Mouse (Mus musculus) hindbrain, embryonic 13.5 days (tissue): ENCODE results near the gene Pdk2. TPM values are rescaled to one million over a fixed set of nuclear protein-coding genes. Genes with fewer than 3 reads are reported as not detected.

Source experiments
- ATAC-seq: fragments of 200-750 bp; cut with Nextera tagmentation; 2 replicates; pipeline ENCODE4 v1.8.0; 2017; ENCODE audit warnings: moderate TSS enrichment; ENCODE audit not compliant: low FRiP score
- H3K27ac ChIP-seq: fragments of 300-500 bp; sonication (generic); 2 replicates; pipeline ENCODE4 v1.5.1; 2015; ENCODE audit warnings: inconsistent platforms, mild to moderate bottlenecking, moderate library complexity
- H3K27me3 ChIP-seq: fragments of 300-500 bp; sonication (generic); 2 replicates; pipeline ENCODE4 v1.6.1; 2015; ENCODE audit warnings: mild to moderate bottlenecking, inconsistent platforms
- H3K36me3 ChIP-seq: fragments of 300-500 bp; sonication (generic); 2 replicates; pipeline ENCODE4 v1.6.1; 2015; ENCODE audit warnings: mild to moderate bottlenecking, inconsistent platforms
- H3K4me1 ChIP-seq: fragments of 300-500 bp; sonication (generic); replicated peaks from 2 replicates; pipeline ENCODE4 v1.6.1; 2015; ENCODE audit warnings: inconsistent platforms
- H3K4me2 ChIP-seq: fragments of 300-500 bp; sonication (generic); 2 replicates; pipeline ENCODE4 v1.6.1; 2015; ENCODE audit warnings: inconsistent platforms, mild to moderate bottlenecking, moderate library complexity
- H3K4me3 ChIP-seq: fragments of 300-500 bp; sonication (generic); 2 replicates; pipeline ENCODE4 v1.5.1; 2015; ENCODE audit warnings: mild to moderate bottlenecking, inconsistent platforms
- H3K9ac ChIP-seq: fragments of 300-500 bp; sonication (generic); 2 replicates; pipeline ENCODE4 v1.6.1; 2015; ENCODE audit warnings: mild to moderate bottlenecking, inconsistent platforms
- H3K9me3 ChIP-seq: fragments of 300-500 bp; sonication (generic); 2 replicates; pipeline ENCODE4 v1.6.1; 2016; ENCODE audit warnings: inconsistent platforms
- WGBS: fragments of 180-500 bp; shearing (Covaris S2); methylation state at CpG from one replicate; pipeline ENCODE4 v1.1.7; 2015; 5-methylcytosine and 5-hydroxymethylcytosine counted together
- polyA plus RNA-seq: library from polyadenylated mRNA; unstranded; fragments of >200 nt; fragmentation: Nextera tagmentation; extraction: Ambion mirVana; gene quantifications from 2 replicates; pipeline ENCODE4 v1.2.1, GENCODE M21; 2015

Pdk2 gene
- polyA plus RNA-seq, 1 experiment from 2014 or later = 24.2 TPM

DNA sequence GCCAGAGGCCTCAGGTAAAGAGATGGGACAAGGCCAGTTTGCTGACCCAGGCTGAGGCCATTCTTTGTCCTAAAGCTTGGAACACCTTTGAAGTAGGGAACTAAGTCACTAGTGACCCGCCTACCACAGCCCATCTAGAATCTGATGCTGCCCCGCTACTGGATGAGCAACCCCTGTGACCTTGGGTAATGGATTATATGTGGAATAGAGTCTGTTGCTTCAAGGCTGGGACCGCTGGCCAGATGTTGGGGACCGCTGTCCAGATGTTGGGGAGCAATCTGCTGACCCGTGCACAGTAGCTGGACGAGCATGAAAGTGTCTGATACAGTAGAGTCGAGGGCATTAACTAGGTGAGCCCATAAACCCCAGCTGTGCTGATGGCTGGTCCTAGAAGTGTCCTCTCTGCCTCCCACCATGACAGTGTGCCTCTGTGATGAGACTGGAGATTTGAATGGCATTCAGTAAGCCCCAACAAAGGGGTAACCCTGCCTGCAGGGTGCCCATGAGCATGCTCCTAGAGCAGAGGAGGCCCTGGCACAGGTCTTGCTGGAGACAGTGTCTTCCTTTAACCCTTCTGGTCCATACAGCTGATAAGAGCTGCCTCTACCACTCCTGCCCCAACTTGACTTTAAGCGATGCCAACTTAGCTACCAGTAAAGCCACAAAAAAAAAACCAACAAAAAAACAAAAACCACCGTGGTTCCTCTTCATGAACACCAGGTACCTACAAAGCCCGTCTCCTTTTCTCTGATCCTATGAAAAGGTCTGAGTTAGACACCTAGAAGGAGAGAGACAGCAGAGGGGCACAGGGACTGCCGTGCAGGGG, 46.0 kb downstream of the Pdk2 start:
- peaks cover 43% of the 10 kb centered on the region for H3K36me3 ChIP-seq
- H3K4me1 ChIP-seq = peaks cover 85% of the 10 kb centered on the region
- H3K27ac ChIP-seq = peak overlapping the region; percentile 12; the same call in 1 of the 2 replicates
- 82% methylated on average over 11 of the region's 11 CpGs for WGBS
- H3K4me2 ChIP-seq = peak overlapping the region; percentile 100
- no peaks in the 10 kb centered on the region for H3K27me3 ChIP-seq
- peak overlapping the region; percentile 99 for H3K9ac ChIP-seq
- H3K9me3 ChIP-seq = no peaks in the 10 kb centered on the region
- peak overlapping the region; percentile 97 for H3K4me3 ChIP-seq
- no peak for ATAC-seq

DNA sequence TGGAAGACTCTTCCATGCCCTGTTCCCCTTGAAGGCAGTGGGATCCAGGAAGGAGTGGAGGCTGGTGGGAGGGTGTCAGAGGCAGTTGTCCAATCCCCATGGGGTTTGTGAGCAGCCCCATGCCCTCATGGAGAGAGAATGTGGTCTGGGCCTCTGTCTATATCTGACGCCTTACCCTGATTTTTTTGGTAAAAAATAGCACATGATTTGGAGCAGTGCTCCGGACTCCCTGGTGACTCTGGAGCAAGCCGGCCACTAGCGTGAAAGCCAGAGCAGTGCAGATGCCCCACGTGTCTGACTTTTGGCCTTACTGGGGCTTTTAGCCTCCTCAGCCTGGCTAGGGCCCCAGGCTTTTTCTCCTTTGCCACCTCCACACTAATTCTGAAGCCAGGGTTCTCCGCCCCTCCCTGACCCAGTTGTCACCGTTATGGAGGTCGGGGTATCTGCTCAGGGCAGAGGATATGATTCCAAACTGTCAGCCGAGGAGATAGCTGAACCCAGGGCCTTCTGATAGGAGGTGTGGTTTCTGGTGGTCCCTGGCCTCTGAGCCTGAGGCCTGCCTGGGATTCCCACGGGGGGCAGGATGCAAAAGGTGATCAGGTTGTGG, 46.8 kb downstream of the Pdk2 start:
- H3K4me2 ChIP-seq = peak overlapping the region; percentile 100
- ATAC-seq = no peak
- peak overlapping the region; percentile 99 for H3K9ac ChIP-seq
- WGBS = 42% methylated on average over 10 of the region's 10 CpGs
- no peaks in the 10 kb centered on the region for H3K9me3 ChIP-seq
- H3K4me3 ChIP-seq = peak overlapping the region; percentile 97
- peaks cover 82% of the 10 kb centered on the region for H3K4me1 ChIP-seq
- peaks cover 34% of the 10 kb centered on the region for H3K36me3 ChIP-seq
- H3K27me3 ChIP-seq = no peaks in the 10 kb centered on the region
- H3K27ac ChIP-seq = no peak overlapping the region

DNA sequence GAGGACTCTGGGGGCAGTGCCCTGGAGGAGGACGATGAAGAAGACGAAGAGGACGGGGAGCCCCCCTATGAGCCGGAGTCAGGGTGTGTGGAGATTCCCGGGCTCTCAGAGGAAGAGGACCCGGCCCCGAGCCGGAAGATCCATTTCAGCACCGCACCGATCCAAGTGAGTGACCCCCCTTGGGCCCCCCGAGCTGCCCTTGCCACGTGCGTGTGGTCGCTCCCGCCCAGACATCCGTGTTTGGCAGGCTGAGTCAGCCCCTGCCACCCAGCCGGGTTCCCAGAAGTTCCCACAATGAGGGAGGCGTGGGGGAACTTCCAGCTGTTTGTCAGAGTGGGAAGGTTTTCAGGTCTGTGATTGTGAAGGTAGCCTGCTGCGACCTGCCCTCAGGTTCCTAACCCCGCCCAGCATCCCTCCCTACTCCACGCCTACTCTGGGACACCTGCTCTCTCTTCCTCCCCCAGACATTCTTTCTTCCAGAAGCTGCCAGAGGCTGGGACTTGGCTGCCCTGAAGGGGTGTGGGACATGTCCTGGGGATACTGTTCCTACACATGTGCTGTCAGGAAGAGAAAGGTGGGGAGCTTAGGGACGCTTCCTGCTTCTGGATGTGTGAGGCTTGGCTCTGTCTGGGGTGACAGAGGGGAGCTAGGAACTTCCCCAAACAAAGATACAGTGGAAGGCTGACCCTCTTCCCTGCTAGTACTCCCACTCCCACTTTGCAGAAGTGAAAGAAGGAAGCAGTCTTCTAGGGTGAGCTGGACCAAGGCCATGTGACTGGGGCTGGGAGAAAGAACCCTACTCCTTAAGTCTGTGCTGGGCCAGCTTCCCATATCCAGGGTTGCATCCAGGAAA, 48.2 kb downstream of the Pdk2 start:
- Histone ChIP-seq H3K9me3 (no peaks in the 10 kb centered on the region), H3K27ac (peak overlapping the region; percentile 97), H3K4me2 (peak overlapping the region; percentile 100), H3K27me3 (no peaks in the 10 kb centered on the region), H3K4me1 (peaks cover 84% of the 10 kb centered on the region), H3K36me3 (peaks cover 21% of the 10 kb centered on the region), H3K9ac (peak overlapping the region; percentile 99), H3K4me3 (peak overlapping the region; percentile 97)
- no peak for ATAC-seq
- 1% methylated on average over 21 of the region's 22 CpGs for WGBS

DNA sequence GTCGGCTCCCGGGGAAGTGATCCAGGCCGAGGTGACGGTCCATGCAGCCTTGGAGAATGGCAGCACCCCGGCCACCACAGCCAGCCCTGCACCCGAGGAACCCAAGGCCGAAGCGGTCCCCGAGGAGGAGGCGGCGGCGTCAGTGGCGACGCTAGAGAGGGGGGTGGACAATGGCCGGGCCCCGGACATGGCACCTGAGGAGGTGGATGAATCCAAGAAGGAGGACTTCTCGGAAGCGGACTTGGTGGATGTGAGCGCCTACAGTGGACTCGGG, 48.7 kb downstream of the Pdk2 start:
- Histone ChIP-seq H3K36me3 (peaks cover 15% of the 10 kb centered on the region), H3K4me1 (peaks cover 84% of the 10 kb centered on the region), H3K4me3 (peak overlapping the region; percentile 97), H3K9ac (peak overlapping the region; percentile 99), H3K27ac (peak overlapping the region; percentile 97), H3K9me3 (no peaks in the 10 kb centered on the region), H3K4me2 (peak overlapping the region; percentile 100), H3K27me3 (no peaks in the 10 kb centered on the region)
- no peak for ATAC-seq
- 0% methylated on average over 20 of the region's 20 CpGs for WGBS

DNA sequence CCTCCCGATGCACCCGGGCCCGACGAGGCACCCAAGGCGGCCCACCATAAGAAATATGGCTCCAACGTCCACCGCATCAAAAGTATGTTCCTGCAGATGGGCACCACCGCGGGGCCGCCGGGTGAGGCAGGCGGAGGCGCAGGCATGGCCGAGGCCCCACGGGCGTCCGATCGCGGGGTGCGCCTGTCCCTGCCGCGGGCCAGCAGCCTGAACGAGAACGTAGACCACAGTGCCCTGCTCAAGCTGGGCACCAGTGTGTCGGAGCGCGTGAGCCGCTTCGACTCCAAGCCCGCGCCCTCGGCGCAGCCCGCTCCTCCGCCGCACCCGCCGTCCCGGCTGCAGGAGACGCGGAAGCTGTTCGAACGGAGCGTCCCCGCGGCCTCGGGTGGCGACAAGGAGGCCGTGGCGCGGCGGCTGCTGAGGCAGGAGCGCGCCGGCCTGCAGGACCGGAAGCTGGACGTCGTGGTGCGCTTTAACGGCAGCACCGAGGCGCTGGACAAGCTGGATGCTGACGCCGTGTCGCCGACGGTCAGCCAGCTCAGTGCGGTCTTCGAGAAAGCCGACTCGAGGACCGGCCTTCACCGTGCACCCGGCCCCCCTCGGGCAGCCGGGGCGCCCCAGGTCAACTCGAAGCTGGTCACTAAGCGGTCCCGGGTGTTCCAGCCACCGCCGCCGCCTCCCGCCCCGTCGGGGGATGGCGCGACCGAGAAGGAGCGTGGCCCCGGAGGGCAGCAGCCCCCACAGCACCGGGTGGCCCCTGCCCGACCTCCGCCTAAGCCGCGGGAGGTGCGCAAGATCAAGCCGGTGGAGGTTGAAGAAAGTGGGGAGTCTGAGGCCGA, 49.3 kb downstream of the Pdk2 start:
- H3K27ac ChIP-seq = peak overlapping the region; percentile 97
- WGBS = under 1% methylated on average over 99 of the region's 99 CpGs
- H3K9me3 ChIP-seq = no peaks in the 10 kb centered on the region
- ATAC-seq = no peak
- peak overlapping the region; percentile 100 for H3K4me2 ChIP-seq
- peak overlapping the region; percentile 97 for H3K4me3 ChIP-seq
- H3K27me3 ChIP-seq = no peaks in the 10 kb centered on the region
- peaks cover 10% of the 10 kb centered on the region for H3K36me3 ChIP-seq
- peaks cover 83% of the 10 kb centered on the region for H3K4me1 ChIP-seq
- peak overlapping the region; percentile 99 for H3K9ac ChIP-seq

DNA sequence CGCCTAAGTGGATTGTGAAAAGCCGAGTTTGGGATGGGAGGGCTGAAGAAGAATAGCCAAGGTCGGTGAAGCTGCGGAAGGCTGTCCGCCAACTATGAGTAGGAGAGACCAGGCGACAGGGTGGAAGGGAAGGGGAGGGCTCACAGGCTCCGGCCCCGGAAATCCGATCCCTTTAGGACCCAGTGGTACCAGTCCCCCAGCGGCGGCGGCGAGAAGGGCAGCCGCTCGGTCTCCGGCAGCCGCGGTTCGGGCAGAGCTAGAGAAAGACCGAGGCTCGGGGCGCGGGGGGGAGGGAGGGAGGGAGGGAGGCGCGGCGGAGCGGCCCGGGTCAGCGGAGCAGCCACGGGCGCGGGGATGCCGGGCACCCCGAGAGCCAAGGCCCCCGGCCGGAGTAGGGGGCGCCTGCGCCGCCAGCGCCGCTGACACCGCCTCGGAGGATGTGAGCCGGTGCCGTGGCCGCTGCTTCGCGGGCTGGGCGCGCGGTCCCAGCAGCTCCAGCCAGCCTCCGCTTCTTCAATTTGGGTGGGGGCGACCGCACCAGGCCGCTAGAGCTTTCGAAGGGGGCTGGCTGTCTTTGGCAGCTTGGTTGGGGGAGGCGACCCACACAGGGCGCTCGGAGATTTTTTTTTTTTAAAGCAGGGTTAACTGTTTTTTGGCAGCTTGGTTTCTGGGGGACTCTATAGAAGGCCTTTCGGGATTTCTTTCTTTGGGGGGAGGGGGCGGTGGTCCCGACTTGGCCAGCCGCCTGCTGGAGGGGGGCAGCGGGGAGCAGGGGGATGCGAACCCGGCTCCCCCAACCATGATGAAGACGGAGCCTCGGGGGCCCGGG, 50.2 kb downstream of the Pdk2 start, which contains the start of gene Ppp1r9b:
Gene Ppp1r9b (plus strand): TSS at position 287 of the 829 bp plus-strand sequence.
- Histone ChIP-seq H3K4me3 (peak within 1 kb of the TSS; percentile 97), H3K4me2 (peak within 1 kb of the TSS; percentile 100), H3K4me1 (peaks cover 75% of the 10 kb centered on the region), H3K27ac (peak within 1 kb of the TSS; percentile 97), H3K9me3 (no peaks in the 10 kb centered on the region), H3K9ac (peak within 1 kb of the TSS; percentile 99), H3K27me3 (no peaks in the 10 kb centered on the region), H3K36me3 (peaks cover under 1% of the 10 kb centered on the region; the same call in 1 of the 2 replicates)
- peak; percentile 83 for ATAC-seq
- 0% methylated on average over 53 of the region's 69 CpGs for WGBS

DNA sequence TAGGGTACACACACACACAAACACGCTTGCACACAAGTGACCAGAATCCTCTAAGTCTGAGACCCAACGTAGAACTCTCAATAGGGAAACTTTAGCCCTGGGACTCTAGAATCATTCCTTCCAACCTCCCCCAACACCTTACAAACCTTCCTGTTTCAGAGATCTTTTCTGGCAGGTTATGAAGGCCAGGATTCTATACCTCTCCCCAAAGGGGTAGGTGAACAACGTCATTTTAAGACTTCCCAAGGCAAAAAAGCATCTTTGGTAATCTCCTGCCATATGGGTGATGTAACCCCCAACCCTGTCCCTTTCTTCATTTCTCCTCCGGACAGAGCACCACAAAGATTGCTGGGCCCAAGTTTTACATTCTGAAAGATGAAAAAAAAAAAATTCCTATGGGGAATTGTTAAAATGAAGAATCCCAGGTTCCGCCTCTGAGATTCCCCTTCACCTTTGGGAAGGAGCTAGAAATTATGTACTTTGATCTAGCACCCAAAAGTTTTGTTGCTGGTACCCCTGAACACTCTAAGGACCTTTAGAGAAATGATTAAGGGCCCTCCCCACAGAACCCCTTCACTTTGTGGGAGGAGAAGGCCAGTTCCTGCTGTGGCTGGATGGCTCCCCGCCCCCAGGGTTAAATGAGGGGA, 50.9 kb downstream of the Pdk2 start:
- H3K9me3 ChIP-seq = no peaks in the 10 kb centered on the region
- H3K9ac ChIP-seq = peak overlapping the region; percentile 99
- H3K27me3 ChIP-seq = no peaks in the 10 kb centered on the region
- WGBS = 45% methylated on average over 6 of the region's 6 CpGs
- ATAC-seq = no peak
- H3K36me3 ChIP-seq = no peaks in the 10 kb centered on the region; the same call in 1 of the 2 replicates
- peak overlapping the region; percentile 97 for H3K4me3 ChIP-seq
- peak overlapping the region; percentile 100 for H3K4me2 ChIP-seq
- peaks cover 67% of the 10 kb centered on the region for H3K4me1 ChIP-seq
- peak overlapping the region; percentile 97 for H3K27ac ChIP-seq

DNA sequence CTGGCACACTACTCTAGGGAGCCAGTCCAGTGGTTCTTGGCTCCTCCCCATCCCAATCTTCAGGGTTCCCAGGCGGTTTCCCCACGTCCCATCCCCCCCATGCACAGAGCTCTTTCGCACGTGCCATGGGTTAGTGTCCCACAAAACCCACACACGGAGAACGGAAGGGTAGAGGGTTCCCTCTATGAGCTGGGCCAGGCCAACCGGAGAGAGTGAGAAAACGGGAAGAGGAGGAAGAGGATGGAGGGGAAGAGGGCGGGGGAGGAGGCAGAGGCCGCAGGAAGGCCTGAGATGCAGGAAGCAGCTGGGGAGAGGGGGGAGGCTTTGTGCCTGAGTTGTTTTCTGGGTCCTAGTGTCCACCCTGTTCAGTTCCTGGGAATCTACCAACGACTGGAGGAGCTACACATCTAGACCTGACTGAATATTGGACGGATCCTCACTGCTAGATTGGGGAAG, 51.6 kb downstream of the Pdk2 start:
- H3K36me3 ChIP-seq = no peaks in the 10 kb centered on the region
- H3K27me3 ChIP-seq = no peaks in the 10 kb centered on the region
- H3K9me3 ChIP-seq = no peaks in the 10 kb centered on the region
- peak overlapping the region; percentile 97 for H3K4me3 ChIP-seq
- H3K4me1 ChIP-seq = peaks cover 61% of the 10 kb centered on the region
- peak overlapping the region; percentile 99 for H3K9ac ChIP-seq
- H3K27ac ChIP-seq = peak overlapping the region; percentile 97
- 0% methylated on average over 12 of the region's 12 CpGs for WGBS
- H3K4me2 ChIP-seq = peak overlapping the region; percentile 100
- peak; percentile 46 for ATAC-seq

DNA sequence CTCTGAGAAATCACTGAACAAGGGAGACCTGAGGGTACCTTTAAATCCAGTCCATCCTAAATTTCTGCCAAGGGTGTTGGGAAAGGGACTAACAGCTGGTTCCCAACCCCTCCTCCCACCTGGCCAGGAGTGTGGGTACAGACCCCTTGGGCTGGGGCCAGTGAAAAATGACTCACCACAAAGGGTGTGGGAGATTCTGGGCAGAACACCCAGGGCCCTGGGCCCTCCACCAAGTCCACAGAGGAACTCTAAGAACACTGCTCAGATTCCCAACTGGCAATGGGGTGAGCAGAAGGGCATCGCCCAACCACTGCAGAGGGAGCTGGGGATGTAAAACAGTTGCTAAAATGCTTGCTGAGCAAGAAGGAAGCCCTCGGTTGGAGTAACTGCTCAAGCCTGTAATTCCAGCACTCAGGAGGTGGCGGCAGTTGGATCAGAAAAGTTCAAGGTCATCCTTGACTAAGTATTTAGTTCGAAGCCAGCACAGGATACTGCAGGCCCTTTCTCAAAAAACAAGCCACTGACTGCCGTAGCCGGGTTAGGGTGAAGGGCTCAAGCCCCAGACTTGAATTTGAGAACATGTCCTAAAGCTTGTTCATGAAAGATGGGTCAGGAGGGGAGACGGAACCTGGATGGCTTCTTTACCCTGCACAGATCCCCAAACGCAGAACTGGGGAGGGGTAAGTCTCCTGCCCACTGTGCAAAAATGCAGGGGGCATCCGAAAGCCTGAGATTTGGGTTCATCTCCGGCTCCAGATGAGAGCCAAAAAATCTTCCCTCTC, 52.2 kb downstream of the Pdk2 start:
- Histone ChIP-seq H3K4me1 (peaks cover 55% of the 10 kb centered on the region), H3K36me3 (no peaks in the 10 kb centered on the region), H3K4me2 (peak overlapping the region; percentile 100), H3K27me3 (no peaks in the 10 kb centered on the region), H3K27ac (peak overlapping the region; percentile 97), H3K9me3 (no peaks in the 10 kb centered on the region), H3K9ac (peak overlapping the region; percentile 80), H3K4me3 (peak overlapping the region; percentile 97)
- ATAC-seq = no peak
- WGBS = 25% methylated on average over 10 of the region's 10 CpGs

DNA sequence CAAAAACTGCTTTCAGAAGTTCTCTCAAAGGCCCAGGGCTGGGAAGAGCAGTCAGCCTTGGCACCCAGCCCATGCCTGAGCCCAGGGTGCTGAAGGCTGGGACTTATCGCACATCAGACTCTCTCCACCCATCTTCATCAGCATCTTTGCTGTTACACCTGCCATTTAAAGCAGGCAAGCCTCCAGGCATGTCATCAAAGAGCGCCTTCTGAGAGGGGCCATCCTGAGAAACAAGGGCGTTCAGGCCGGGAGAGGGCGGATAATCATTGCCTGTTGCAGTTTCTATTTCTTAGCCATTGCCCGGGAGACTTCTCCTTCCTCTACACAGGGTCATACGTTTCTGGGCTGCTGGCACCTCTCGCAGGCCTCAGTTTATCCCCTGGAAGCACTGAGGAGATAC, 53.3 kb downstream of the Pdk2 start:
- peaks cover 43% of the 10 kb centered on the region for H3K4me1 ChIP-seq
- WGBS = 88% methylated on average over 8 of the region's 8 CpGs
- H3K9ac ChIP-seq = no peak overlapping the region
- H3K27ac ChIP-seq = no peak overlapping the region
- no peaks in the 10 kb centered on the region for H3K9me3 ChIP-seq
- no peaks in the 10 kb centered on the region for H3K27me3 ChIP-seq
- ATAC-seq = no peak
- no peak overlapping the region for H3K4me3 ChIP-seq
- H3K36me3 ChIP-seq = no peaks in the 10 kb centered on the region
- H3K4me2 ChIP-seq = no peak overlapping the region
